Mouse (Mus musculus) CH12.LX (cell line): ENCODE results near the gene Gm20388. TPM values are rescaled to one million over a fixed set of nuclear protein-coding genes. Genes with fewer than 3 reads are reported as not detected.
A peak's percentile ranks its signal among the peaks of the same experiment; 100 is the strongest.

ENCODE experiments used
- DNase-seq: peaks from one replicate; pipeline ENCODE4 v3.0.0-alpha.2; 2013; ENCODE audit errors: extremely low read depth
- H3K27ac ChIP-seq: 2 replicates; pipeline ENCODE4 v1.5.1; 2012; ENCODE audit warnings: low read depth, mild to moderate bottlenecking, control low read depth, moderate library complexity; ENCODE audit not compliant: insufficient read depth
- H3K27me3 ChIP-seq: replicated peaks from 2 replicates; pipeline ENCODE3; 2012; ENCODE audit warnings: inconsistent platforms
- H3K36me3 ChIP-seq, 2 experiments: replicated peaks in 1 of 2; 2 replicates each; pipeline versions ENCODE3 to v1.6.1; 2012; ENCODE audit warnings: inconsistent platforms in 1 of 2, low read length in 1 of 2, mild to moderate bottlenecking in 1 of 2, mixed read lengths in 1 of 2, moderate library complexity in 1 of 2; ENCODE audit not compliant: control insufficient read depth in 1 of 2, insufficient read depth in 1 of 2
- H3K4me1 ChIP-seq, 2 experiments: 2 replicates each; pipeline ENCODE4 v1.6.1; 2012; ENCODE audit warnings: inconsistent platforms in 1 of 2, moderate library complexity in 1 of 2; ENCODE audit not compliant: insufficient read depth in 2 of 2, control insufficient read depth in 1 of 2
- H3K4me2 ChIP-seq: 2 replicates; pipeline ENCODE4 v1.6.1; 2012; ENCODE audit warnings: low read depth, mild to moderate bottlenecking, control low read depth; ENCODE audit not compliant: poor library complexity, insufficient read depth, severe bottlenecking
- H3K4me3 ChIP-seq, 3 experiments: fragments of 150-350 bp in 1 of 3; sonication (generic) in 1 of 3; replicated peaks in 1 of 3; 2 replicates each; pipeline versions ENCODE3 to v1.5.1; 2011 to 2012; ENCODE audit warnings: low read depth in 2 of 3, low read length in 2 of 3, mild to moderate bottlenecking in 2 of 3, moderate library complexity in 2 of 3, control low read depth in 1 of 3, improper control_type of control experiment in 1 of 3, inconsistent platforms in 1 of 3, mixed read lengths in 1 of 3; ENCODE audit not compliant: poor library complexity in 1 of 3
- H3K79me2 ChIP-seq: replicated peaks from 2 replicates; pipeline ENCODE4 v1.6.1; 2012; ENCODE audit warnings: mild to moderate bottlenecking, moderate library complexity; ENCODE audit not compliant: control insufficient read depth, poor library complexity, insufficient read depth, severe bottlenecking; ENCODE audit errors: extremely low read depth
- H3K9ac ChIP-seq: 2 replicates; pipeline ENCODE4 v1.6.1; 2012; ENCODE audit warnings: low read depth, mild to moderate bottlenecking, control low read depth, moderate library complexity; ENCODE audit not compliant: insufficient read depth
- H3K9me3 ChIP-seq: replicated peaks from 2 replicates; pipeline ENCODE3; 2012; ENCODE audit warnings: low read length, inconsistent platforms, mixed read lengths
- BHLHE40 ChIP-seq: IDR thresholded peaks from 2 replicates; pipeline ENCODE4 v1.6.1; 2011; ENCODE audit warnings: mild to moderate bottlenecking, low read depth, low read length, improper control_type of control experiment
- CHD1 ChIP-seq: IDR thresholded peaks from 2 replicates; pipeline ENCODE4 v1.6.1; 2012; ENCODE audit warnings: low read depth, low read length, improper control_type of control experiment, inconsistent platforms
- CTCF ChIP-seq, 2 experiments: IDR thresholded peaks in 1 of 2; conservative IDR thresholded peaks in 1 of 2; 2 replicates each; pipeline ENCODE4 v1.5.1; 2011 to 2012; ENCODE audit warnings: low read depth in 2 of 2, low read length in 2 of 2, improper control_type of control experiment in 1 of 2, inconsistent platforms in 1 of 2, mild to moderate bottlenecking in 1 of 2, moderate library complexity in 1 of 2
- IRF4 ChIP-seq: IDR thresholded peaks from 2 replicates; pipeline ENCODE4 v1.6.1; 2014; ENCODE audit warnings: low read depth, mild to moderate bottlenecking, inconsistent platforms, low read length, improper control_type of control experiment
- JUN ChIP-seq: IDR thresholded peaks from 2 replicates; pipeline ENCODE4 v1.6.1; 2011; ENCODE audit warnings: low read depth, mild to moderate bottlenecking, low read length, improper control_type of control experiment, moderate library complexity; ENCODE audit not compliant: insufficient read depth
- JUND ChIP-seq: conservative IDR thresholded peaks from 2 replicates; pipeline ENCODE4 v1.6.1; 2011; ENCODE audit warnings: low read depth, low read length, improper control_type of control experiment
- MAX ChIP-seq: IDR thresholded peaks from 2 replicates; pipeline ENCODE4 v1.6.1; 2011; ENCODE audit warnings: low read length, improper control_type of control experiment
- MYC ChIP-seq: IDR thresholded peaks from 2 replicates; pipeline ENCODE4 v1.6.1; 2011; ENCODE audit warnings: low read depth, mild to moderate bottlenecking, improper control_type of control experiment, low read length
- NELFE ChIP-seq: IDR thresholded peaks from 2 replicates; pipeline ENCODE4 v1.6.1; 2011; ENCODE audit warnings: low read depth, low read length, improper control_type of control experiment
- NRF1 ChIP-seq: IDR thresholded peaks from 2 replicates; pipeline ENCODE4 v1.6.1; 2014; ENCODE audit warnings: low read depth, mild to moderate bottlenecking, inconsistent platforms, low read length, improper control_type of control experiment, moderate library complexity
- PAX5 ChIP-seq: IDR thresholded peaks from 2 replicates; pipeline ENCODE4 v1.6.1; 2012; ENCODE audit warnings: low read length, inconsistent platforms, mixed read lengths
- RAD21 ChIP-seq: IDR thresholded peaks from 2 replicates; pipeline ENCODE4 v1.6.1; 2011; ENCODE audit warnings: low read depth, mild to moderate bottlenecking, low read length, improper control_type of control experiment, moderate library complexity
- SIN3A ChIP-seq: IDR thresholded peaks from 2 replicates; pipeline ENCODE4 v1.6.1; 2012; ENCODE audit warnings: low read length, improper control_type of control experiment, inconsistent platforms
- SMC3 ChIP-seq: IDR thresholded peaks from 2 replicates; pipeline ENCODE4 v1.6.1; 2011; ENCODE audit warnings: low read depth, low read length, improper control_type of control experiment
- TBP ChIP-seq: conservative IDR thresholded peaks from 2 replicates; pipeline ENCODE4 v1.6.1; 2011; ENCODE audit warnings: low read depth, low read length, improper control_type of control experiment
- ZMIZ1 ChIP-seq: IDR thresholded peaks from 2 replicates; pipeline ENCODE4 v1.6.1; 2012; ENCODE audit warnings: low read depth, mild to moderate bottlenecking, inconsistent platforms, low read length, improper control_type of control experiment
- dilution Hi-C: fragments of 300-500 bp; cut with MboI; formaldehyde crosslinking; loops from 2 replicates; pipeline ENCODE4 v1.14.3; 2020; ENCODE audit warnings: low sequenced_read_pairs; ENCODE audit not compliant: extremely low pct_unique_long_range_greater_than_20kb, extremely low pct_ligation_motif_present
- in situ Hi-C: fragments of 300-500 bp; cut with MboI; formaldehyde crosslinking; loops from 3 replicates; pipeline ENCODE4 v1.14.3; 2019; ENCODE audit warnings: low sequenced_read_pairs, low pct_ligation_motif_present, low pct_unique_long_range_greater_than_20kb, mixed read lengths
- polyA plus RNA-seq: library from polyadenylated mRNA; unstranded; fragments of >175 nt; gene quantifications from 2 replicates; pipeline ENCODE4 v1.2.1, GENCODE M21; 2012; ENCODE audit warnings: low read depth; ENCODE audit not compliant: insufficient read length
- total RNA-seq, 2 experiments: library from RNA; depleted of rRNA; stranded (reverse); fragments of 300-350 nt in 1 of 2; fragments of >200 nt in 1 of 2; gene quantifications; 2 replicates each; pipeline ENCODE4 v1.2.3; 2012 to 2014

Gm20388 gene
- total and polyA plus RNA-seq, 3 experiments, result 14.8 to 26.3 (median 22.2) TPM

- Histone ChIP-seq H3K9me3 (no peaks in the 10 kb centered on the region), H3K36me3 (no peaks in the 10 kb centered on the region), H3K79me2 (no peaks in the 10 kb centered on the region), H3K4me1 (peaks cover 43 to 62% of the 10 kb centered on the region in 2 experiments), H3K9ac (0 out of 2 replicates have a peak overlapping the region, but pooled peaks have one; percentile 17), H3K4me3 (peak overlapping the region in 2 of 3 experiments; percentile 40 to 53), H3K4me2 (peak overlapping the region; percentile 44), H3K27me3 (no peaks in the 10 kb centered on the region), H3K27ac (no peak overlapping the region)
- peak; percentile 72 for TF ChIP-seq IRF4
- peak; percentile 85 for TF ChIP-seq NRF1
- no peak for TF ChIP-seq ZMIZ1
- no peak for TF ChIP-seq SIN3A
- no peak for TF ChIP-seq CTCF (conservative IDR thresholded peaks at IDR 0.05 in 1 of 2, IDR thresholded peaks at IDR 0.05 in 1 of 2; ENCODE audit: low read depth in 2 of 2, low read length in 2 of 2)
- peak; percentile 67; the same call in 1 of the 2 replicates for TF ChIP-seq CHD1
- TF ChIP-seq PAX5, result no peak
- TF ChIP-seq TBP, result no peak
- 0 out of 2 replicates have a peak, but pooled peaks have one; percentile 15 for TF ChIP-seq MYC
- peak; percentile 59 for TF ChIP-seq BHLHE40
- TF ChIP-seq NELFE, result no peak
- dilution Hi-C loops (no loop called here), in situ Hi-C loops (no loop called here)
- no peak for DNase-seq
Measured at GRCm38 (mm10) chr8:124376406-124376805, 4465.8 kb downstream of the Gm20388 start.

- no peaks in the 10 kb centered on the region for H3K9me3 ChIP-seq
- H3K36me3 ChIP-seq, result no peaks in the 10 kb centered on the region
- no peak overlapping the region for H3K9ac ChIP-seq
- in situ Hi-C loops (no loop called here), dilution Hi-C loops (no loop called here)
- no peaks in the 10 kb centered on the region for H3K27me3 ChIP-seq
- no peak overlapping the region for H3K4me2 ChIP-seq
- H3K27ac ChIP-seq, result no peak overlapping the region
- no peak for DNase-seq
- TF ChIP-seq RAD21 (peak; percentile 56), JUND (no peak), JUN (no peak), CTCF (conservative IDR thresholded peaks at IDR 0.05 in 1 of 2, IDR thresholded peaks at IDR 0.05 in 1 of 2; ENCODE audit: low read depth in 2 of 2, low read length in 2 of 2) (peak in 1 of 2 experiments; percentile 60; a peak in 2 of 4 replicates), SMC3 (peak; percentile 20), MAX (peak; percentile 58)
- no peak overlapping the region for H3K4me3 ChIP-seq
- H3K4me1 ChIP-seq, result peaks cover 30 to 59% of the 10 kb centered on the region in 2 experiments
- no peaks in the 10 kb centered on the region for H3K79me2 ChIP-seq
Measured at GRCm38 (mm10) chr8:124379289-124379688, 4468.6 kb downstream of the Gm20388 start.
